Mouse (Mus musculus) lung, embryonic 16.5 days (tissue): ENCODE measurements around the gene C8a. TPM values are rescaled to one million over a fixed set of nuclear protein-coding genes. Genes with fewer than 3 reads are reported as not detected.

ENCODE experiments used
- polyA plus RNA-seq: library from polyadenylated mRNA; unstranded; fragments of >200 nt; fragmentation: Nextera tagmentation; extraction: Ambion mirVana; gene quantifications from 2 replicates; pipeline ENCODE4 v1.2.1, GENCODE M21; 2015

C8a gene
- polyA plus RNA-seq, 1 experiment from 2014 or later: 0.06 TPM

Other genes with a start within 250 kb of the C8a start
- 0.13 and 1.1 TPM in 2 replicates for gene C8b, start 110.1 kb downstream of the C8a start, polyA plus RNA-seq
- gene Gm17662, start 19.1 kb downstream of the C8a start, polyA plus RNA-seq: not detected in 2 replicates
- 0.13 TPM in 2 replicates for gene Fyb2, start 37.1 kb upstream of the C8a start, polyA plus RNA-seq
- gene Prkaa2, start 233.5 kb upstream of the C8a start, polyA plus RNA-seq: 2.1 and 2.8 TPM in 2 replicates